Mouse (Mus musculus): ENCODE results near the gene Pcdh7.

DNA sequence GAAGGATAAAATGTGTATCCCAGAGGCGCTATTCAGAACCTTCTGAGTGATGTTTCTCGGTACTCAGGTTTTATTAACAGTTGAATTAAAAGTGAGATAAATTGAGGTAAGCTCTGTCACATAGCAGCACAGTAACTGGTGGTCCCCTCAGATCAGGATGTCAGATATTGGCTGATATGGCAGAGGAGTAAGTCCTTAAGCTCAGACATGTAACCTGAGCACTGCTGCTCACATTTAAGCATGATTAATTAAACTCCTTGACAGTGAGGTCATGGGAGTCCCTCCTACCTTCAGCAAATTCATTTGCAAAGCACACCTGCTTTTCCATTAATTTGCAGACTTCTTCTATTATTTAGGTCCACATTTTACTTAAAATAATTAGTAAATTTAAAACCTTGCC, 102.0 kb downstream of the Pcdh7 start:
- TF ChIP-seq CTCF (IDR thresholded peaks at IDR 0.05; ENCODE audit: control insufficient read depth, insufficient read depth, insufficient read length) (no peak), USF1 (IDR thresholded peaks at IDR 0.05; ENCODE audit: low read depth) (no peak), MAX (IDR thresholded peaks at IDR 0.05) (no peak), FOSL1 (IDR thresholded peaks at IDR 0.05; ENCODE audit: insufficient read depth, low read length, poor library complexity, severe bottlenecking) (no peak), CEBPB (IDR thresholded peaks at IDR 0.05; ENCODE audit: low read depth) (no peak), MYOG (IDR thresholded peaks at IDR 0.05; ENCODE audit: control insufficient read depth, extremely low read depth, insufficient read length) (no peak), MYOD1 (IDR thresholded peaks at IDR 0.05; ENCODE audit: control insufficient read depth, insufficient read length, low read depth) (no peak)

Data from C2C12 (cell line).